Mouse (Mus musculus): Measurements from ENCODE around the gene Jtb. TPM values are rescaled to one million over a fixed set of nuclear protein-coding genes. Genes with fewer than 3 reads are reported as not detected.
A peak's percentile ranks its signal among the peaks of the same experiment; 100 is the strongest.

The Jtb gene
- total and polyA plus RNA-seq, 3 experiments: 103 to 107 TPM; not detected in 1

GRCm38 (mm10) chr3:90204582-90204981 lies 26.8 kb upstream of the Jtb start:
- Histone ChIP-seq H3K4me3 (ENCODE audit: control insufficient read depth in 1 of 2, insufficient read depth in 1 of 2, low read depth in 2 of 2, low read length in 2 of 2) (no peak overlapping the region), H3K27me3 (ENCODE audit: control insufficient read depth in 1 of 2, insufficient read depth in 2 of 2, low read length in 2 of 2) (no peaks in the 10 kb centered on the region), H3K9ac (ENCODE audit: control insufficient read depth, low read depth, low read length, poor library complexity, severe bottlenecking) (no peak overlapping the region), H3K9me3 (replicated peaks; ENCODE audit: insufficient read depth, low read length) (no peaks in the 10 kb centered on the region), H3K79me2 (ENCODE audit: control insufficient read depth, insufficient read depth, low read length, poor library complexity) (no peaks in the 10 kb centered on the region), H3K27ac (ENCODE audit: control insufficient read depth, low read depth, low read length) (no peak overlapping the region), H3K36me3 (ENCODE audit: control insufficient read depth in 1 of 2, insufficient read depth in 2 of 2, low read length in 2 of 2) (peaks cover 0 to 2% of the 10 kb centered on the region in 2 experiments; a peak in 1 of 4 replicates), H3K4me1 (ENCODE audit: control insufficient read depth in 1 of 2, insufficient read depth in 2 of 2, low read length in 2 of 2) (no peaks in the 10 kb centered on the region)
- TF ChIP-seq ELF1 (IDR thresholded peaks at IDR 0.05; ENCODE audit: low read depth, low read length): no peak
- TF ChIP-seq RAD21 (IDR thresholded peaks at IDR 0.05; ENCODE audit: low read depth, low read length): peak; percentile 23
- TF ChIP-seq CTCF (IDR thresholded peaks at IDR 0.05 in 2 of 3, conservative IDR thresholded peaks at IDR 0.05 in 1 of 3; ENCODE audit: control insufficient read depth in 1 of 3, insufficient read depth in 1 of 3, low read depth in 2 of 3, low read length in 3 of 3, poor library complexity in 1 of 3, severe bottlenecking in 1 of 3): peak in 2 of 3 experiments; percentile 19 to 23; a peak in 1 of 6 replicates
- DNase-seq (ENCODE audit: low read depth, low spot score): peak; percentile 30

GRCm38 (mm10) chr3:90208662-90209061 lies 22.7 kb upstream of the Jtb start:
- Histone ChIP-seq H3K27ac (ENCODE audit: control insufficient read depth, low read depth, low read length) (no peak overlapping the region), H3K79me2 (ENCODE audit: control insufficient read depth, insufficient read depth, low read length, poor library complexity) (peaks cover 20% of the 10 kb centered on the region), H3K4me1 (ENCODE audit: control insufficient read depth in 1 of 2, insufficient read depth in 2 of 2, low read length in 2 of 2) (peaks cover 7 to 13% of the 10 kb centered on the region in 2 experiments; a peak in 3 of 4 replicates), H3K9me3 (replicated peaks; ENCODE audit: insufficient read depth, low read length) (no peaks in the 10 kb centered on the region), H3K9ac (ENCODE audit: control insufficient read depth, low read depth, low read length, poor library complexity, severe bottlenecking) (no peak overlapping the region), H3K4me3 (ENCODE audit: control insufficient read depth in 1 of 2, insufficient read depth in 1 of 2, low read depth in 2 of 2, low read length in 2 of 2) (no peak overlapping the region), H3K27me3 (ENCODE audit: control insufficient read depth in 1 of 2, insufficient read depth in 2 of 2, low read length in 2 of 2) (no peaks in the 10 kb centered on the region), H3K36me3 (ENCODE audit: control insufficient read depth in 1 of 2, insufficient read depth in 2 of 2, low read length in 2 of 2) (peaks cover 18 to 25% of the 10 kb centered on the region in 2 experiments)
- TF ChIP-seq ZNF384 (IDR thresholded peaks at IDR 0.05; ENCODE audit: low read depth, low read length) (peak; percentile 84), POLR2AphosphoS2 (IDR thresholded peaks at IDR 0.05; ENCODE audit: low read length) (peak; percentile 74; the same call in 1 of the 2 replicates), MAFK (IDR thresholded peaks at IDR 0.05; ENCODE audit: borderline replicate concordance, low read depth, low read length) (no peak)
- DNase-seq (ENCODE audit: low read depth, low spot score): peak; percentile 53

- Histone ChIP-seq H3K27me3 (ENCODE audit: control insufficient read depth in 1 of 2, insufficient read depth in 2 of 2, low read length in 2 of 2) (no peaks in the 10 kb centered on the region), H3K79me2 (ENCODE audit: control insufficient read depth, insufficient read depth, low read length, poor library complexity) (peaks cover 20% of the 10 kb centered on the region), H3K27ac (ENCODE audit: control insufficient read depth, low read depth, low read length) (no peak overlapping the region; the same call in 1 of the 2 replicates), H3K9me3 (replicated peaks; ENCODE audit: insufficient read depth, low read length) (no peaks in the 10 kb centered on the region), H3K4me1 (ENCODE audit: control insufficient read depth in 1 of 2, insufficient read depth in 2 of 2, low read length in 2 of 2) (peaks cover 7 to 16% of the 10 kb centered on the region in 2 experiments; a peak in 3 of 4 replicates), H3K36me3 (ENCODE audit: control insufficient read depth in 1 of 2, insufficient read depth in 2 of 2, low read length in 2 of 2) (peaks cover 18 to 29% of the 10 kb centered on the region in 2 experiments), H3K9ac (ENCODE audit: control insufficient read depth, low read depth, low read length, poor library complexity, severe bottlenecking) (no peak overlapping the region), H3K4me3 (ENCODE audit: control insufficient read depth in 1 of 2, insufficient read depth in 1 of 2, low read depth in 2 of 2, low read length in 2 of 2) (no peak overlapping the region)
- DNase-seq (ENCODE audit: low read depth, low spot score): peak; percentile 57
- no peak for TF ChIP-seq GABPA (IDR thresholded peaks at IDR 0.05; ENCODE audit: low read depth, low read length)
- no peak for TF ChIP-seq CHD1 (IDR thresholded peaks at IDR 0.05; ENCODE audit: low read depth, low read length)
- TF ChIP-seq POLR2AphosphoS2 (IDR thresholded peaks at IDR 0.05; ENCODE audit: low read length): peak; percentile 59; the same call in 1 of the 2 replicates
- peak in 1 of 2 experiments; percentile 72; a peak in 2 of 4 replicates for TF ChIP-seq POLR2A (IDR thresholded peaks at IDR 0.05; ENCODE audit: control insufficient read depth in 1 of 2, insufficient read depth in 1 of 2, low read depth in 1 of 2, low read length in 2 of 2, poor library complexity in 1 of 2)
- TF ChIP-seq TAL1 (IDR thresholded peaks at IDR 0.05; ENCODE audit: low read length): no peak
- peak; percentile 25; the same call in 1 of the 2 replicates for TF ChIP-seq TBP (IDR thresholded peaks at IDR 0.05; ENCODE audit: low read depth, low read length)
- TF ChIP-seq POLR2AphosphoS5 (IDR thresholded peaks at IDR 0.05; ENCODE audit: borderline replicate concordance, low read depth, low read length): 0 out of 2 replicates have a peak, but pooled peaks have one; percentile 35
- TF ChIP-seq ZMIZ1 (IDR thresholded peaks at IDR 0.05; ENCODE audit: low read depth, low read length): peak; percentile 54; the same call in 1 of the 2 replicates
These were observed 21.4 kb upstream of the Jtb start for GRCm38 (mm10) chr3:90209908-90210566.
